Mouse (Mus musculus): ENCODE measurements around the gene Celf2. TPM values are rescaled to one million over a fixed set of nuclear protein-coding genes. Genes with fewer than 3 reads are reported as not detected.
"Not testable (repeated sequence)": the region's sequence is repeated elsewhere in the genome, so short reads cannot be mapped to it uniquely, and the experiment has no call there.

Gene Celf2
- total RNA-seq, 2 experiments from 2014 or later, result 16.2 to 22.7 TPM

DNA sequence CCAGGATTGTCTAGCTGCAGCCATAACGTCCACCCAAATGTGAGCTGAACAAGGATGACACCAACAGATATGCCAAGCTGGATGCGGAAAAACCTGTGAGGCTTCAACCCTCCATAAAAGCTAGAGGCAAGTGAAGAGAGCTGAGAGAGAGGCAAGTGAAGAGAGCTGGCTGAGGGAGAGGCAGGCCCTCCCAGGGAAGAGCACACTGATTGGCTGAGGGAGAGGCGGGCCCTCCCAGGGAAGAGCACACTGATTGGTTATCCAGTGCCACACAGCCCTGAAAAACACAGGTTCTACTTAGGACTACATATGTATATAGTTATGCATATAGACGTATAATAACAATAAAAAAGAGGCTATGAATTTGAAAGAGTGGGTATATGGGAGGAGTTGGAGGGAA, 907.2 kb downstream of the Celf2 start:
- peak; percentile 93 for ATAC-seq (replicated peaks; ENCODE audit: low FRiP score, low TSS enrichment, poor library complexity, severe bottlenecking)

DNA sequence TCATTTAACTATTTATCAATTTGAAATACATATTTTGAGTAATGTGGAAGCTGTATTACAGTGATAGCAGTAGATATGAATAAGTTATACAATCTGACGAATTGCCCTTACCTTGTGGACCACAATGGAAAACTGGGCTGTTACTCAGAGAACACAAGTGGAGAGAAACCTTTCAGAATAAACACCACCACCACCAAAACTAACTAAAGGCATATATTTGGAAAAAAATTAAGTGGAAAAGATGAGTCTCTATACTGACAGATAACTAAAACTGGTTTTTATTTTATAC, 910.5 kb downstream of the Celf2 start:
- no peak for ATAC-seq (replicated peaks; ENCODE audit: low FRiP score, low TSS enrichment, poor library complexity, severe bottlenecking)

DNA sequence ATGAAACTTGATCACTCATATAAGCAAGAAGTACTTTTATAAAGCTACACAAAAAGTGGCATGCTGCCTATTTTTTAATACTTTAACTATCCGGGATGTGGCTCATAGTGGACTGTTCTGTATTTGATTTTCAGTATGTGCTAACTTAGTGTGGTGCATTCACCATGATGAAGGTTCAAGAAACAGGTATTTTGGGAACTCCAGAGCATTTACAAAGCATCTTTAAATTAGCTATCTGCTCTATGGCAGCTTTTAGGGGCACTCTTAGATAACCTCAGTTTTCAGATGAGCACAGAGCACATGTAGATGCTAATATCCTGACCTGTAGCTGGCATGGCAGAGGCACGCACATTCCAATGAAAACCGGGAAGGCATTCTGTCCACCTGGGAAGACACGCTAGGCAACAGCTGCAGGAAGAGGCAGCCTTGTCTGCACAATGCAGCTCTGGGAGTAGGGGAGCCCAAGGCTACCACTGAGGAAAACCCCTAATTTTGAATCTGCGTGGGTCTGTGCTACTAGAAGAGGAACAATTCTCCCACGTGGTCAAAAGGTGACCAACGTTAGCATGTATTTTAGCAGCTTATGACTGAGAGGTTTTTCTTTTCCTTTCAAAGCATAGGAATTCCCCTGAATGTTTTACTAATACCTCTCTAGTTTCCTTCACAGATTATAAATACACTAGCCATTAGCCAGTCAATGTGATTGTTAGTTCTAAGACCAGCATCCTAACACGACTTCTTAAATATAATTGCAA, 911.1 kb downstream of the Celf2 start:
- no peak for ATAC-seq (replicated peaks; ENCODE audit: low FRiP score, low TSS enrichment, poor library complexity, severe bottlenecking)

GRCm38 (mm10) chr2:6594736-6595135, 914.6 kb downstream of the Celf2 start:
- no peak for ATAC-seq (replicated peaks; ENCODE audit: low FRiP score, low TSS enrichment, poor library complexity, severe bottlenecking)

GRCm38 (mm10) chr2:6594160-6594559, 915.2 kb downstream of the Celf2 start:
- ATAC-seq (replicated peaks; ENCODE audit: low FRiP score, low TSS enrichment, poor library complexity, severe bottlenecking), result no peak

- no peak for ATAC-seq (replicated peaks; ENCODE audit: low FRiP score, low TSS enrichment, poor library complexity, severe bottlenecking)
These were observed 915.6 kb downstream of the Celf2 start for GRCm38 (mm10) chr2:6593739-6594138.

- ATAC-seq (replicated peaks; ENCODE audit: low FRiP score, low TSS enrichment, poor library complexity, severe bottlenecking), result no peak
These were observed 923.2 kb downstream of the Celf2 start for GRCm38 (mm10) chr2:6586122-6586681.

DNA sequence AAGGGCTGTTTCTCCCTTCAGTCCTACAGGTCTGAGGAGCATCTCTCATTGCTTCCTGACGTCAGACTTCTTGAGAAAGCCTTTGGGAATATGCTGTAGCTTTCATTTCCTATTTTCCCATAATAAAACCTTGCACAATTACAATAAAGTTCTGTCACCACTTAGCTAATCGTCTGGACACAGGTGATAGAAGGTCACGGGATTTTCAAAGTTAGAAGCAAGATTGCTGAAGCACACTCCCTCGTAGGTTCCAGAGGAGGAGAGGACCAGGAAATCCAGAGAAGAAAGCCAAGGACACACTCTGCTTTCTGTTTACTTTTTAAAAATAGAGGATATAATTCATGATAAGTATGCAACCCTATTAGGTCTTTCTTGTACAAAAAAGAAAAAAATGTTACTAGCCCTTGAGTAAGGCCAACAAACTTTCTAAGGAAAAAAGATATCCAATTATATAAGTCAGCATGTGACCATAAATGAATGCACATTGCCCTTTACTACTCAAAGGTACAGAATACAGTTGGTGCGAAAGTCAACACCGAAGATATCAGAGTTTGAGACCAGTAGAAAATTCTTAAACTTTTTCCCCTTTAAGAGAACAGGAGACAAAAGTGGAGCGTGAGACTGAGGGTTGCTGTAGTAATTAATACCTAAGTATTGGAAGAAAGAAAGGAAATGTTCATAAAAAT, 924.2 kb downstream of the Celf2 start:
- no peak for ATAC-seq (replicated peaks; ENCODE audit: low FRiP score, low TSS enrichment, poor library complexity, severe bottlenecking)

GRCm38 (mm10) chr2:6582711-6583110, 926.7 kb downstream of the Celf2 start:
- ATAC-seq (replicated peaks; ENCODE audit: low FRiP score, low TSS enrichment, poor library complexity, severe bottlenecking), result no peak

- no peak for ATAC-seq (replicated peaks; ENCODE audit: low FRiP score, low TSS enrichment, poor library complexity, severe bottlenecking)
These were observed 929.3 kb downstream of the Celf2 start for GRCm38 (mm10) chr2:6580066-6580465.

DNA sequence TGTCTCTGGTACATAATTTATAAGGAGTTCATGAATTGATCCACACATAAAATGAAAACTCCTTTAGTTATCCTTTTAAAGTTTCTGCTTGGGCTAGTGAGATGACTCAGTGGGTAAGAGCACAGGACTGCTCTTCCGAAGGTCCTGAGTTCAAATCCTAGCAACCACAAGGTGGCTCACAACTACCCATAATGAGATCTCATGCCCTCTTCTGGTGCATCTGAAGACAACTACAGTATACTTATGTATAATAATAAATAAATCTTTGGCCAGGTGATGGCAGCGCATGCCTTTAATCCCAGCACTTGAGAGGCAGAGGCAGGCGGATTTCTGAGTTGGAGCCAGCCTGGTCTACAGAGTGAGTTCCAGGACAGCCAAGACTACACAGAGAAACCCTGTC, 934.0 kb downstream of the Celf2 start:
- not testable (repeated sequence) for ATAC-seq (replicated peaks; ENCODE audit: low FRiP score, low TSS enrichment, poor library complexity, severe bottlenecking)

DNA sequence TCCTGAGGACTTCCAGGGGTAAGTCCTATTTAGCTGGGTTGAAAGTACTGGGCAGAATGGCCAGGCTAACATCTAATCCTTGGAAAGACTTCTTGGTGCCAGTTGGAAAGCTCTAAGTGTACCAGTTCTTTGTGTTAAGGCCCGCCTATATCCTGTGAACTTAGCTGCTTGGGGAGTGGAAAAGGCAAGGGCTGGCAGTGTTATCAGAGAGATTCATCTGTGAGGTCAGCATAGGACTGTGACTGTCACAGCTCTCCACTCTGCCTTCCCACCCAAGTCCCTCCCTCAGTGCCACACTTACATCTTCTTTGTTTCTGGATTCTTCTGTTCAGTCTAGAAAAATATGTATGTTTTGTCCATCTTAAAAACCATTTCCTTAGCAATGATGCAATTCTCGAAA, 935.7 kb downstream of the Celf2 start:
- ATAC-seq (replicated peaks; ENCODE audit: low FRiP score, low TSS enrichment, poor library complexity, severe bottlenecking), result peak; percentile 80

DNA sequence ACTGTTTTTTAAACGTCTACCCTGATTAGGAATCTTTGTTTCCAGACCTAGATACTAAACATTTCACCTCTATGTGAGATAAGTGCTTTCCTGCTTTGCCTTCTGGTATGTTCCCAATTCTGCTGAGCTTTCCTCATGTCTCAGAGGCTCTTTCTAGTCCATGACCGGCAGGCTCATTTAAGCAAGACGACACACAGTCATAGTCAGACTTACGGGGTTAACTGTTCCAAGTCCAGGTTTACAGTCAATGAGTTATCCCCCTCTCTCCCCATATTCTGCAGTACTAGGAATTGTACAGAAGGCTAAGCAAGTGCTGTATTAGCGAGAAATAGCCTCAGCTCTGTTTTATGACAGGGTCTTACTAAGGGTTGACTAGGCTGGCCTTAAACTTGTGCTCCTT, 936.4 kb downstream of the Celf2 start:
- no peak for ATAC-seq (replicated peaks; ENCODE audit: low FRiP score, low TSS enrichment, poor library complexity, severe bottlenecking)

GRCm38 (mm10) chr2:6569040-6569542, 940.3 kb downstream of the Celf2 start:
- ATAC-seq (replicated peaks; ENCODE audit: low FRiP score, low TSS enrichment, poor library complexity, severe bottlenecking), result peak; percentile 42

GRCm38 (mm10) chr2:6565175-6565574, 944.2 kb downstream of the Celf2 start:
- no peak for ATAC-seq (replicated peaks; ENCODE audit: low FRiP score, low TSS enrichment, poor library complexity, severe bottlenecking)

GRCm38 (mm10) chr2:6561337-6561736, 948.0 kb downstream of the Celf2 start:
- ATAC-seq (replicated peaks; ENCODE audit: low FRiP score, low TSS enrichment, poor library complexity, severe bottlenecking), result no peak

GRCm38 (mm10) chr2:6560802-6561201, 948.6 kb downstream of the Celf2 start:
- no peak for ATAC-seq (replicated peaks; ENCODE audit: low FRiP score, low TSS enrichment, poor library complexity, severe bottlenecking)

- no peak for ATAC-seq (replicated peaks; ENCODE audit: low FRiP score, low TSS enrichment, poor library complexity, severe bottlenecking)
These were observed 949.8 kb downstream of the Celf2 start for GRCm38 (mm10) chr2:6559581-6559980.

DNA sequence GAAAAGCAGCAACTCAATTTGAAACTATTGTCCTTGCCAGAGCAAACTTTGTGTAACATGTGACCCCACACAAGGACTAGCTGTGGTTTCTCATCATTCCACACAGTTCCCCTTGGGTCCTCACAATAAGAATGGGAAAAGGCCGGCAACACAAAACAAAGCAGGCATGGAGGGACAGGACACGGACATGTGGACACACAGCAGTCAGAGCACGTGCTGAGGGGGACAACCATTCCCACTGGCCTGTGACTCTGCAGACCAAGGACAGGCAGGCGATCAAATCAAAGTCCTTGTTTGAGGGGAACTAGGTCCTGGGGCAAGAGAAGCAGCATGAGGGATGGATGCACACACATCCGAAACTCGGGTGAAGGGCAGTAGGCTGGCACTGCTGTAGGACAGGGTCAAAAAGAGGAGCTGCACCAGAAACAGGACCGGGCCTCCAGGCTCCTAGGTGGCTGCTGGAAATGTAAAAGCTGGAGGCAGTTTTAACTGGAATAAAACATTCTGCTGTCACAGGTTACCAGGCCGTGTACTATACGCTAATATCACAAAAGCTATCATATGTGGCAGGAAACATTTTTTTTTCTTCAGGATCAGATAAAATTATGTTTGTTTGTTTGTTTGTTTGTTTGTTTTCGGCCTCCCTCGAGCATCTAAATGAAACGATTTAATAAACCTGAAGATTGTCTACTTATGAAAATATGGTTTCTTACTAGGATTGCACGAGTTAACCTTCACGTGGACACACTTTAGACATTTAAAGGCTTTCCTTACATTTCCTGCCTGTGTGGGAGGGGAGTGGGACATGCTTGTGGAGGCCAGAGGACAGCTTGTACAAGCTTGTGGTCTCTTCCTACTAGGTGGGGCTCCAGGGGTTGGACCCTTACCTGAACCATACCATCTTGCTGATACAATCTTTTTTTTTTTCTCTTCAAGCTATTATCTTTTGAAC, 950.8 kb downstream of the Celf2 start:
- no peak for ATAC-seq (replicated peaks; ENCODE audit: low FRiP score, low TSS enrichment, poor library complexity, severe bottlenecking)

GRCm38 (mm10) chr2:6557749-6558148, 951.6 kb downstream of the Celf2 start:
- ATAC-seq (replicated peaks; ENCODE audit: low FRiP score, low TSS enrichment, poor library complexity, severe bottlenecking), result no peak

All from megakaryocyte-erythroid progenitor cell, adult 5-6 weeks (primary cell).